Mouse (Mus musculus): ENCODE measurements around the gene Abcc4.
A peak's percentile ranks its signal among the peaks of the same experiment; 100 is the strongest.

The Abcc4 gene

DNA sequence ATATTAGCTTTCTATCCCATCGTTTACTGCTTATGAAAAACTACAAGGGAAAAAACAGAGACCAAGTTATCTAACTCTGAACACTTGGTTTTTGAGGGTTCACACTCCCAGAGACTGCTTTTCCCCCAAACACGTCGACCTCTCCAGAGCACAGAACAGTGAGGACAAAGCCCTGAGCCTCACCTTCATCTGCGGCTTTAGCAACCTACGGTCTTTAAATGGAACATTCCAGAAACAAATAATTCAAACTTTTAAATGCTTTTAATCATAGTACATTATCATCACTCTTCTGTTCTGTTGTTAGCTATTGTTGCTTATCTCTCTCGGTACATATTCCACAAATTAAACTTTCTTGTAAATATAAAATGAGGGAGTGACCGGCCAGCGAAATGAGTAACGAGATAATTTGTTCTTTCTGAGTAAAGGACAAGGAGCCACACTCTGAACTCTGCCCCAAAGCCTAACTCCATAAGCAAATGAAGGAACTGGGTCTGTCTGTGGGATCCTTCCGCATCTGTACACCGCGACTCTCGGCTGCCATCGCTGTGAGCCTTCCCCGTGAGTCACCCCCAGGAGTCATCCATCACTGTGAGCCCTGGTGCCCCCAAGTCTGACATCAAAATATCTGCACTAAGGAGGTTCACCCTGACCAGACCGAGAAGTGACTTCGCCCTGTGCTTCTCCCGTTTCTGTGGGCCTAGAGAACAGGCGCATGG, 126.8 kb downstream of the Abcc4 start:
- DNase-seq (ENCODE audit: low read depth, low spot score): no peak

DNA sequence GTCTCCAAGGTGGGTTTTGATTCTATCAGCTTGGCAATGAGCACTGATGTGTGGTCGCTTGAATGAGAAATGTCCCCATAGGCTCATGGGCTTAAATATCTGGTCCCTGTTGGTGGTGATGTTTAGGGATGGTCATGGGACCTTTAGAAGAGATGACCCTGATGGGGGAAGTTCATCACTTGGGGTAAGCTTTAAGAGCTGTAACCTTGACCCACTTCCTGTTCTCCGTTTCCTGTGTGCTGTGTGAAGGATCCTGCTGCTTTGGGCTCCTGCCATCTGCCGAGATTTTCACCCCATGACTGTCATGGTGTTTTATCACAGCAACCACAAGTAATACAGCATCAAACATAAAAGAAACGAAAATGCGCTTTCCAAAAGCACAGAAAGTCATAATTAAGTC, 128.1 kb downstream of the Abcc4 start:
- DNase-seq (ENCODE audit: low read depth, low spot score): no peak

DNA sequence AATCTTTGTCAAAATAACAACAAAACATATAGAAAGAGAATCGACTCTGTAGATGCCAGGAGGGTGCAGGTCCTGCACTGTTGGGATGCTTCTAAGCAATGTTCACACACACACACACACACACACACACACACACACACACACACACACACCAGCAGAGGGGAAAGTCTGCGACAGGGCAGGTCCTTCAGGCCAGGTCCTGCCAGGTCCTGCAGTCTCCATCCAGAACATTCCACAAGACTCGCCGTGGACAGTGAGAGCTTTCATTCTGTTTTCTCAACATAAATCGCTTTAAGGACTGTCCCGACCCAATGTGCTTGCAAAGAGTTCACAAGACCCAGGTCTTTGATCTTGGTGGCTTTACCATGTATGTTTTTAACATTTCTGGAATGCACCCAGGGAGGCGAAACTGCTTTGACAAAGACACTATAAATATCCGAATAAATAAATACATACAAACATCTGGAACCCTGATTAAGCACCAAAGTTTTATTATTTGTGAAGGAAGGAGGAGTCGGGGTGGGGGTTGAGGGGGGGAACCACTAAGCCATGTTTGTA, 133.3 kb downstream of the Abcc4 start:
- DNase-seq (ENCODE audit: low read depth, low spot score): no peak

DNA sequence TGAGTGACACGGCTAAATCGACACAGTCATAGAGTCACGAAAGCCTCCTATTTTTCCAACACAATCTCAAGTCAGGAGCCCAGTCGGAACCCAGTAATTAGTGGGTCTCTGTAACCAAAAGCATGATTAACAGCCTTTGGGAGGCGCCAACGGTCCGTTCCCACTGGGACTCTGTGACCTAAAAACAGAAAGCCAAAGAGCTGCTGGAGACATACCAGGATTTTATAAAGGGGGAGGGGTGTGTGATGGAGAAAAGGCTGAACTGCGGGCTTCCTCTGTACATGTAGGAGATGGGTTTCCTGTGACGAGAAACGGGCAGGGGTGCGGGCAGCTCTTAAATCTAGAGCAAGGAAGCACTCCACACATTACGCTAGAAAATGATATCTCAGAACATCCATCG, 136.4 kb downstream of the Abcc4 start:
- DNase-seq (ENCODE audit: low read depth, low spot score): no peak

DNA sequence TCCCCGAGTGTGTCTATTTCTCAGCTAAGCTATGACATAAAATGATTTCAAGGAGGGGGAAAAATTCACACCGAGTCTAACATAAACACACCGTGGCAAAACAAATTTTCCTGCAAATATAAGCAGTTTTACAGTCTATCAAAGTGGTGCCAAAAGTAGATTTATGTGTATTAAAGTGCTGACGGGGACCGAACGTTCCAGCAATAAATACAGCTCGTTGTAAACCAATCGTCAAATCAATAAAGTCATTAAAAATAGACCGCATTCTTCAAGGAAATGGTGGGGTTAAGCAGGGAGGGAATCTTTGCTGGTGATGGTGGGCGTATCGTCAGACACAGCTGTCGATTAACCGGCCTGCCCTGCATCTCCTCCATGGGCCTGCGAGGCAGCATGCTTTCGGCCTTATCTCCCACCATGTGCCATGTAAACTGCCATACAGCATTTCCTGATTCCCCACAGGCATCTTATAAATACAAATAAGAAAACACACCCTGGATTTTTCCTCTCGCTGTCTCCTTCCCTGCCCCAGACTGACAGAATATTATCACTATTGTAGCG, 137.8 kb downstream of the Abcc4 start:
- DNase-seq (ENCODE audit: low read depth, low spot score): no peak

DNA sequence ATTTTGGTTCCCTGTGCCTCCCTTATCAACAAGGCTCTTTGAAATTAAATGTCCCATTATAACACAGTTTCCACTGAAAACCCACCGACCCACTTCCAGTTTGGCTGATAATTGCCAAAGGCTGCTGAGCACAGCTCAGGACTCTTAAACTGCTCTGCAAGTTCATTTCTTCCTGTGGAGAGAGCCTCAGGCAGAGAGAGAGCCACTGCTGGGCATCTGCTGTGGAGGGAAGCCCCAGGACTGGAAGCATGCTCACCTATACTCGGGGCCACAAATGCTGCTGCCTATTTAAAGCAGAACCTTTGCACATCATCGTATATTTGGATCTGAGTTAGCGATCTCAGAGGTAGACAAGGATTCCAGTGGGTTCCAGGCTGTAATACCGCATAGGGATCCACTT, 139.2 kb downstream of the Abcc4 start:
- DNase-seq (ENCODE audit: low read depth, low spot score): no peak

DNA sequence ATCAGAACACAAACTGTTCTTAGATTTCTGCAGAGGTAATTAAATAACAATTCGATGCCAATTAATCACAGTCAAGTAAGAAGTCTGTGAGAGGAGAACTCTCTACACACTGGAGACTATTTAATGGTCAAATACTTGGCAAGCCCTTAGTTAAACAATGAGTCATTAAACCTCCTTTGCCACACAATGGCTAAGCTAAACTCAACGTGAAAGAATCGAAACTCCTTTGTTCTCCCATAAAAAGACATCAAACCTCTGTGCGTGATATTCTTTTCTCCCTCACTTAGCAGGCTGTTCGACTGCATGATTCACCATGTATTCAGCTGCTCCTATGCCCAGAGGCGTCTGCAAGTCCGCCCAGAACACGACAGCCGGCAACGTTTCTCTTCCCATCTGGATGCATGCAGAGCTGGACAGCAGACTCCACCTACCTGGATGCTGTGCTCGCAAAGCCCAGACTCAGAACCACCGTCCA, 139.8 kb downstream of the Abcc4 start:
- peak; percentile 75 for DNase-seq (ENCODE audit: low read depth, low spot score)

GRCm38 (mm10) chr14:118565696-118566095, 140.3 kb downstream of the Abcc4 start:
- DNase-seq (ENCODE audit: low read depth, low spot score): no peak

DNA sequence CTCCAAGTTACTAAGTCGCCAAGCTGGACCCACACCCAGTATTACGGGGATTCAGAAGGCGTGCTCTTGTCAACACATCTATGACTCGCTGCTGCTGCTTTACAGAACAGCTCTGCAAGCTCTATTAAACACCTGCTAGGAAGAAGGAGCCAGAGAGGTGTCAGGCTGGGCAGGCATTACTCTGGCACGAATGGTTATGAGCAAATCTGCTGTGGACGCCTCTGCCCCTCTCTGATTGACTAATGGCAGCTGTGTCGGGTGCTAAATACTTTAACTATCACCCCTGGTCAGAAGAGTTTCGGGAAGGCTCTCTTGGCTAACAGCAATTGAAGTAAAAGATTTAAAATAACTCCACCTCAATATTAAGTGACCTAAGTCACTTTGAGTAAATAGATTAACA, 142.4 kb downstream of the Abcc4 start:
- no peak for DNase-seq (ENCODE audit: low read depth, low spot score)

DNA sequence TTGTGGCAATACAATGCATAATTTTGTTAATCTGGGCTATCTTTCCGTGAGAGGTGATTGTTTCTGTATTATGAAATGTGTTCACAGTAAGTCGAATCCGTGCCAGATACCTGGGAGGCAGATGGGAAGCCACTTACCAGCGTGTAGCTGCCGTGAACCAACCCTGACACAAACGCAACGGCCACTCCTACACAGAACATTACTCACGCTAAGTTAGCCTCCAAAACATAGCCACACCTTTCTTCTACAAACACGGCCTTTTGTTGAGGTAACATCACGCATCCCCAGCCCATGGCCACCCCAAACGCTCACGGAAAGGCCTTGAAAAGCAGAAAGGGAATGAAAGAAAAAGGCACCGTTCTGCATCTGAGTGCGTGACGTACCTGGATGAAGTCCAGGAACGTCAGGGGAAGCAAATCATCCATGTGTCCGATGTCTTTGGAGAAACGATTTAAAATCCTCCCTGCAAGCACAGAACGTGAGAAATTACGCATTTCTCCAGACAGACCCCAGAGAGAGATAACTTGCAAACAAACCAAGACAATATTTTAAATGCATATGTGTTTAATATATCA, 153.0 kb downstream of the Abcc4 start:
- DNase-seq (ENCODE audit: low read depth, low spot score): peak; percentile 25

DNA sequence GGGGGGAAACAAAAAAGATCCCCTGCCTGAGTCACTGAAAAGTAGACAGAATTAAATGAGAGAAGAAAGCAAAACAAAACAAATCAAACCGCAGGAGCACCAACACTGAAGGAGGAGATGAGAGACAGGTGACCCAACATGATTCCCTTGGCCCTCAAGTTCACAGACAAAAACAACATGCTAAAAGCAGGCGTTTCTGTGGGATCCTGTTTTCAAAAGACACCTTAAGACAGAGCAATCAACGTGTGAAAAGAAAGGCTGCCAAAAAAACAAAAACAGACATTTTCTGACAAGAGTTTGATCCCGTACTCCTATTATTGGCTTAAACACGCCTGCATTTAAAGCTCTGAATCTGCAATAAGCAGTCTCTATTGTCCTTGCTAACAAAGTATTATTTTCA, 153.6 kb downstream of the Abcc4 start:
- no peak for DNase-seq (ENCODE audit: low read depth, low spot score)

GRCm38 (mm10) chr14:118551725-118552285, 154.2 kb downstream of the Abcc4 start:
- DNase-seq (ENCODE audit: low read depth, low spot score): no peak

GRCm38 (mm10) chr14:118551061-118551724, 154.8 kb downstream of the Abcc4 start:
- DNase-seq (ENCODE audit: low read depth, low spot score): no peak

DNA sequence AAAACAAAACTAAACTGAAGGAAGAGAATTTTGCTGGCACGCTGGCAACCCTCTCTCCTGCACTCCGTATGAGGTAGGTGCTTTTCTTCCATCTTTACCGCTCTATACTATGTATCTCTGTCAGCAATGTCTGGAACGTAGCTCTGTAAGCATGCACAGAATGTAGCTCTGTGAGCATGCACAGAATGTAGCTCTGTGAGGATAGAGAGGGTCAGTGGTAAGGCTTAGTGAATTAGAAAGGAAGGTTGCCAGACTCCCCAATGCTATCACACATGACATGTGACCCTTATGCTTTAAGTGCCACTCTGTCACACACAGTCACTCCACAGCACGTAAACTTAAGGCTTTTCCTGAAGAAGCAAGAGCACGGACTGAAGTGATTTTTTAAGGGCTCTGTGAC, 161.5 kb downstream of the Abcc4 start:
- DNase-seq (ENCODE audit: low read depth, low spot score): no peak

GRCm38 (mm10) chr14:118542947-118543346, 163.1 kb downstream of the Abcc4 start:
- peak; percentile 42 for DNase-seq (ENCODE audit: low read depth, low spot score)

GRCm38 (mm10) chr14:118531539-118531938, 174.5 kb downstream of the Abcc4 start:
- DNase-seq (ENCODE audit: low read depth, low spot score): no peak

DNA sequence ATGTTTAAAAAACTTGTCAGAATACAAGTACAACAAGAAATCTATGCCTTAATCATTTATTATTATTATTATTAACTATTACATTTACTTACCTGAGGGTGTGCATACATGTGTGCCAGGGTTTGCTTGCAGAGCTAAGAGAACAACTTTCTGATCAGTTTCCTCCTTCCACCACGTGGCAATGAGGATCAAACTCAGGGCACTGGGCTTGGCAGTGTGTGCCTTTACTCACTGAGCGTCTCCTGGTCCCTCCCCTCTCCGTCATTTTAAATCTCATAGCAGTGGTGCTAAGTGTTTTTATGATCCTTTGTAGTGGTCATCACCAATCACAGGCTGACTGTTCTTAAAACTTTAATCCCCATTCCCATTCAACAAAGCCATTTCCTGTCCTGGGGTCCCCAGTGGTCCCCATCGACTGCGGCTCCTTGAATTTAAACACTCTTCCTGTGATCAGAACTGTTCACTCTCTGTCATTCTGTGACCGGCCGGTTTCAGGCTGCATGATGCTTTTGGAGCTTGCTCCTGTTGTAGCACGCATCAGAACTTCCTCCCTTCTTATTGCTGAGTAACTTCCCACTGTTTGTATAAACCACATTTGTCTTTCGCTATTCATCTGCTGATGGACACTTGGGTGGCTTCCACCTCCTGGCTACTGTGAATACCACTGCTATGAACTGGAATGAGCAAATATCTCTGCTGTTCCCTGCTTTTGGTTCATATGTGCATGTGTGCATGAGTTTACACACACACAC, 191.6 kb downstream of the Abcc4 start:
- no peak for DNase-seq (ENCODE audit: low read depth, low spot score)

DNA sequence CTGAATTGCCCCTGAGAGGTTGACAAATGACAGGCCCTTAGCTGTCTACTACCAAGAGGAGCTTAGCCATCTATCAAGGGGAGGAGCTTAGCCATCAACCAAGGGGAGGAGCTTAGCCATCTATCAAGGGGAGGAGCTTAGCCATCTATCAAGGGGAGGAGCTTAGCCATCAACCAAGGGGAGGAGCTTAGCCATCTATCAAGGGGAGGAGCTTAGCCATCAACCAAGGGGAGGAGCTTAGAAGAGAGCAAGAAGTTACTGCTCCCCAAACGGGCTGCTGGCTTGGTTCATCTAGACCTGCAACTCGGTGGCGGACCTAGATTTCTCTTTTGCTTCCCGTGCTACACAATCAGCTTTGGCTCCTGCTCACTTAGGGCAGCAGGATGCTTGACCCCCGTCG, 194.3 kb downstream of the Abcc4 start:
- DNase-seq (ENCODE audit: low read depth, low spot score): peak; percentile 37

GRCm38 (mm10) chr14:118510793-118511192, 195.2 kb downstream of the Abcc4 start:
- no peak for DNase-seq (ENCODE audit: low read depth, low spot score)

DNA sequence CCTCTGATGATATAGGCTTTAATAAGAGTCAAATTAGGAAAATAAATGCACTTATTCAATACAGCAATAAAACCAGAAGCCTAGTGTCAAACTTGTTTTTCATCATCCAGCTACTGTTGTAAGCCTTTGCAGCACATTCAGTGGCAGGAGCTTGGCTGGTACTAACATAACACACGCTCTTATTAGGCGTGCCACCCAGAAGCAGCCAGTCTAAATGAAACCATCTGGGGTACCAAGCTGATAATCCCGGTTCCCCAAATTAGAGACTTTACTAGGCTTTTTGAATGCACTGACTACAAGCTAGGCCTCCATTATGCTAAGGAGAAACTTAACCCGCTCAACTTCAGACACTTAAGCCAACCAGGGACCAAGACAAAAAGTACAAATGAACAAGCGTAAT, 195.8 kb downstream of the Abcc4 start:
- DNase-seq (ENCODE audit: low read depth, low spot score): no peak

- DNase-seq (ENCODE audit: low read depth, low spot score): no peak
Observed at GRCm38 (mm10) chr14:118507829-118508228, 198.2 kb downstream of the Abcc4 start.

Data from R1 (cell line).